Mouse (Mus musculus): ENCODE data around the gene Gm5414. TPM values are rescaled to one million over a fixed set of nuclear protein-coding genes. Genes with fewer than 3 reads are reported as not detected.

Gene Gm5414
- polyA plus RNA-seq, 1 experiment from 2014 or later, result not detected

Small RNA genes lying within 50 kb of the gene (microRNA-seq; reads per million reads assigned to microRNA genes)
- gene Gm44383 (not detected), gene Gm44479 (not detected)

Other genes with a start within 250 kb of the Gm5414 start
- gene Krt7, start 217.1 kb downstream of the Gm5414 start, polyA plus RNA-seq (2015; fragmentation: Nextera tagmentation; extraction: Ambion mirVana), result 1.7 TPM in 2 replicates
- gene Krt87, start 189.4 kb downstream of the Gm5414 start, polyA plus RNA-seq (2015; fragmentation: Nextera tagmentation; extraction: Ambion mirVana), result not detected in 2 replicates
- not detected in 2 replicates for gene Krt88, start 180.4 kb downstream of the Gm5414 start, polyA plus RNA-seq (2015; fragmentation: Nextera tagmentation; extraction: Ambion mirVana)
- not detected in 2 replicates for gene Krt81, start 164.4 kb downstream of the Gm5414 start, polyA plus RNA-seq (2015; fragmentation: Nextera tagmentation; extraction: Ambion mirVana)
- not detected in 2 replicates for gene Krt86, start 154.7 kb downstream of the Gm5414 start, polyA plus RNA-seq (2015; fragmentation: Nextera tagmentation; extraction: Ambion mirVana)
- gene Krt83, start 136.7 kb downstream of the Gm5414 start, polyA plus RNA-seq (2015; fragmentation: Nextera tagmentation; extraction: Ambion mirVana), result 0.32 and 0.51 TPM in 2 replicates
- gene Gm49425, start 110.9 kb downstream of the Gm5414 start, polyA plus RNA-seq (2015; fragmentation: Nextera tagmentation; extraction: Ambion mirVana), result not detected in 2 replicates
- 0.05 TPM in 1 of 2 replicates, not detected in the other for gene Krt84, start 95.4 kb downstream of the Gm5414 start, polyA plus RNA-seq (2015; fragmentation: Nextera tagmentation; extraction: Ambion mirVana)
- gene Krt82, start 77.5 kb downstream of the Gm5414 start, polyA plus RNA-seq (2015; fragmentation: Nextera tagmentation; extraction: Ambion mirVana), result not detected in 2 replicates
- gene Krt90, start 65.2 kb downstream of the Gm5414 start, polyA plus RNA-seq (2015; fragmentation: Nextera tagmentation; extraction: Ambion mirVana), result not detected in 2 replicates
- gene Krt75, start 54.3 kb downstream of the Gm5414 start, polyA plus RNA-seq (2015; fragmentation: Nextera tagmentation; extraction: Ambion mirVana), result not detected in 2 replicates
- not detected in 2 replicates for gene Gm5478, start 19.2 kb upstream of the Gm5414 start, polyA plus RNA-seq (2015; fragmentation: Nextera tagmentation; extraction: Ambion mirVana)
- gene Krt6b, start 52.1 kb upstream of the Gm5414 start, polyA plus RNA-seq (2015; fragmentation: Nextera tagmentation; extraction: Ambion mirVana), result not detected in 2 replicates
- gene Krt6a, start 66.1 kb upstream of the Gm5414 start, polyA plus RNA-seq (2015; fragmentation: Nextera tagmentation; extraction: Ambion mirVana), result 0.05 and 0.17 TPM in 2 replicates
- 0.14 and 0.53 TPM in 2 replicates for gene Krt5, start 84.7 kb upstream of the Gm5414 start, polyA plus RNA-seq (2015; fragmentation: Nextera tagmentation; extraction: Ambion mirVana)
- gene Krt71, start 114.9 kb upstream of the Gm5414 start, polyA plus RNA-seq (2015; fragmentation: Nextera tagmentation; extraction: Ambion mirVana), result not detected in 2 replicates
- not detected in 2 replicates for gene Krt72, start 158.3 kb upstream of the Gm5414 start, polyA plus RNA-seq (2015; fragmentation: Nextera tagmentation; extraction: Ambion mirVana)
- gene Krt73, start 174.2 kb upstream of the Gm5414 start, polyA plus RNA-seq (2015; fragmentation: Nextera tagmentation; extraction: Ambion mirVana), result not detected in 2 replicates
- not detected in 2 replicates for gene Krt2, start 190.0 kb upstream of the Gm5414 start, polyA plus RNA-seq (2015; fragmentation: Nextera tagmentation; extraction: Ambion mirVana)
- 0.08 and 0.70 TPM in 2 replicates for gene Krt1, start 222.6 kb upstream of the Gm5414 start, polyA plus RNA-seq (2015; fragmentation: Nextera tagmentation; extraction: Ambion mirVana)
- 0.22 TPM in 1 of 2 replicates, not detected in the other for gene Krt77, start 241.5 kb upstream of the Gm5414 start, polyA plus RNA-seq (2015; fragmentation: Nextera tagmentation; extraction: Ambion mirVana)

Measured in liver, embryonic 15.5 days (tissue).